Mouse (Mus musculus) cerebellum, adult 18-20 months (tissue): ENCODE data around the gene Cpeb2.

Experiments used
- DNase-seq, 2 experiments: peaks; one replicate each; pipeline ENCODE4 v3.0.0; 2021

Gene Cpeb2

DNA sequence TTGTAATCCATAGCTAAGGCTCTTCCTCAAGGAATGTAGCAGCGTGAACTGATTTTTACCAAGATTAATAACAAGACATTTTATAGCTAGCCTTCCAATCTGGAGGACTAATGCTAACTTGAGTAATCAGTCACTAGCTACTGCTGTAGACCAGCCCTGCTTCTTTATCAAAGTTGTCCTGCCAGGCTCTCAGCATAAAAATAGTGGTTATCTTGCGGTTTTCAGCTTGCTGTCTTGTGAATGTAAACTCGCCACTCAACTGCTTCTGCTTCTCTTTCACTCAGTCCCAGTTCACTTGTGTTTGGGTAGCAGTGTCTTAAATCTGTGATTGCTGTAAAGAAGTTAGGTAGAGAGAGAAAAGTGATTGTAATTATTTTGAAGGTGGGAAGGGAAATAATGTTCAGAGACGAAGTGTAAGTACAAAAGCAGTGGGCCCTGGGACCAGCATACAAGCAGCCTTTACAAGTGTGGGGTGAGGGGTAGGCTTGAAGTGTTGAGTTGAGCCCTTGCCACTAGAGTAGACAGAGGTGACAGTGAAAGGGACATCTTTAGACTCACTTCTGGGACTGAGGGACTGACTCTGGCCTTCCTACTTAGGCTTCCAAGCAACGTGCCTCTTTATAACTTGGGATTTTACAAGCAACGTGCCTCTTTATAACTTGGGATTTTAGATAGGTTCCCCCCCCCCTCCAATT, 6.3 kb downstream of the Cpeb2 start:
- DNase-seq = no peak

DNA sequence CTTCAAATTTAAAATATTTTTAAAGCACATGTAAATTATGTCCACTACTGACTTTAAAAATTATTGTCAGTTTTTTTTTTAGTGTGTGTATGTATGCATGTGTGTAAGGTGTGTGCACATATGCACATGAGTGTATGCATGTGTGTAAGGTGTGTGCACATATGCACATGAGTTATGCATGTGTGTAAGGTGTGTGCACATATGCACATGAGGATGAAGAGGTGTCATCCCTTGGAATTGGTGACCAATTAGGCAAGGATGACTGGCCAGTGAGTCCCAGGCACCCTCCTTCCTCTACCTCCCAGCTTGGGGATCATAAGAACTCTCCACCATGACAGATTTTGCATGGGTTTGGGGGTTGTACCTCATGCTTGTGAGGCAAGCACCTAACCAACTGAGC, 7.8 kb downstream of the Cpeb2 start:
- no peak for DNase-seq

GRCm38 (mm10) chr5:43246236-43246635, 13.3 kb downstream of the Cpeb2 start:
- no peak for DNase-seq

DNA sequence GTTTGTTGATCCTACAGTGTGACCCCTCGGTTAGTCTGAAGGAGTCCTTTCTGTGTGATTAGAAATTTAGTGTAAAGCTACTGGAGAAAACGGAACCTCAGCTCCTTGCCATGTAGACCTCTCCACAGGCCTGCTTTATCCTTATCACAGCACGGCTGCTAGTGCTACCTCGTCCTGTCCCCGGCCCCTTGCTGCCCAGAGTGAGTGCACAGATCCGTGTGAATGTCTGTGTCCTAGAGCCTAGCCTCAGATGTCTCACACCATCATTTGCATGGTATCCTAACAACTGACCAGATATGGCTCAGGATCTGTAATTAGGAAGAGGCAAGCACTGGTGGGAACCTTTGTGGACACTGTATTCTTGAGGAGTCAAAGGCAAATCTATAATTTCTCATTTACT, 14.0 kb downstream of the Cpeb2 start:
- DNase-seq = no peak

- DNase-seq = peak in 1 of 2 experiments; percentile 22
Measured at GRCm38 (mm10) chr5:43248001-43248430, 15.0 kb downstream of the Cpeb2 start.

DNA sequence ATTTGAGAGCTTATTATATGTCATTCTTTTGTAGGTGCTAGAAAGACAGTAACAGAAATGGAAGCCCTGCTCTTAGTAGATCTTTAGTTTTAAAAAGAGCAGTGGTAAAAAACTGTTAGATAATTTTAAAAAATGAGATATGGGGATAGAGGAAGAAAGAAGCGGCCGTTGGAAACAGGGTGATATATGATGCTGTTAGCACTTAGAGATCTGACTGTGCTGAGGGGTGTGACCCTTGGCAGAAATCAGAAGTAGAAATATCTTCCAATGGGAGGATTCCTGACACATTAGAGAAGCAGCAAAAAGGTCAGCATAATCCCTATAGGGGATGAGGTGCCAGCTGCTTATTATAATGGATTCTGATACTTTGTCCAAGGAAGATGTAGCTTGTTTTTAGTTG, 24.5 kb downstream of the Cpeb2 start:
- no peak for DNase-seq

- peak; percentile 61 to 68 for DNase-seq
Measured at GRCm38 (mm10) chr5:43258472-43259142, 25.6 kb downstream of the Cpeb2 start.

DNA sequence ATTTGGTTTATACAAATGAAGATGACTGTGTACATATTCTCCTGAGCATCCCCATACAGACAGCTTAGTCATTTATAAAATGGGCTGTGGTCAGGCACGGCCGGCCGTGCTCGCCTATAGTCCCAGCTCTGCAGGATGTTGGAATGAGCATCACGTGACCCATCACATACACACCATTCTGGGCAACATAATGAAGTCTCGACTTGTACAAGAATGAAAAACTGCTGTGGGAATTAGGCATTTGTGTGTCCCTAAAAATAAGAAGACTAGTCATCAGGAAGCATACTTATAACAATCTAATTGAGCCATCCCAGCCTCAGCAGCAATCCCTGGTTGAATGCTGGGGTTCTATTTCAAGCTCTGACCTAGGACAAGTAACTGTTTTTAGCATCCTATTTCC, 28.8 kb downstream of the Cpeb2 start:
- no peak for DNase-seq

DNA sequence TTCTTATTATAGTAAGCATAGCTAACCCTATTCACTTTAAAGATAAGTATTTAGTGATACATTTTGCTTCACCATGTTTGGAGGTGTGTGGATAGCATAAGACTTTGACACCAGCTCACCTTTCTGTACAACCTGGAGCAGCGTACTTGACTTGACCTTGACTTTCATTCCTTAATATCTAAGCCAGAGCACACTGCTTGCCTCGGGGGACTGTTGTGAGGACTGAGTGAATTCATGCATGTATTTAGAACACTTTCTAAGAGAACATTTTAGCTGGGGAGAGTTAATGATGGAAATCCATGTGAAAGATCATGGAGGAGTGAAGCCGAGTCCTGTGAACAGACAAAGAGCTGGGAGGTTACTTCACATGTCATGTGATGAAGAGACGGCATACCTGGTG, 31.0 kb downstream of the Cpeb2 start:
- DNase-seq = no peak

DNA sequence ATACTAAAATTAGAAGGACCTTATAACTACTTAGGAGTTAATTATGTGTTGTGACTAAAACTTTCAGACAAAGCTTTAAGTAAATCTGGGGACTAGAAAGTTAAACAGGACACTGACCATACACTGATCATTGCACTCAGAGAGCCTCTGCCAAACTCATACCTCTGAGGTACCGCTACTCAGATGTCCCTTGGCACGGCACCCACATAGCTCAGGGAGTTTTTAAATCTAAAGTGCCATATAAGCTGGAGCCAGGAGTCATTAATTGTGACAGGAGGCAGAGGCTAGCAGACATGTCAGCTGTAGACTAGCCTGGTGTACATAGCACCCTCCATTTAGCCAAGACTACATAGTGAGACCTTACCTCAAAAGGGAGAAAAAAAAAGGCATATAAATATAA, 31.7 kb downstream of the Cpeb2 start:
- DNase-seq = peak; percentile 51 to 60

- DNase-seq = no peak
Measured at GRCm38 (mm10) chr5:43277982-43278381, 45.0 kb downstream of the Cpeb2 start.

DNA sequence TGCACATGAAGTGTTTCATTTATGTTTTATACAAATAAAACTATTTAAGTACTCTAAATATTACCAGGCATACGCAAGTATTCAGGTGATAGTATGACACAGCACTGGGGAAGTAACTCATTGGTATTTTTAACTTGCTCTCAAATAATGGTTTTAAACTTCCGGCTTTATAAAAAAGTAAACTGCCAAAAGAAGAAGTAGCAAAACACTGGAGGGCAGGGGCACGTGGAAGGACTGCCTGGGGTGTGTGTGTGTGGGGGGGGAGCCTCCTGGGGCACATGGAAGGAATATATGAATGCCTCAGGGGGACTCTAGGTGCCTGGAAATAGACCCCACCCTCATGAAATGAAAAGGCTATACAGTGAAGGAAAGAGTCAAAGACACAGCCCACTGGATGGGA, 46.8 kb downstream of the Cpeb2 start:
- no peak for DNase-seq

- DNase-seq = no peak
Measured at GRCm38 (mm10) chr5:43285756-43286155, 52.8 kb downstream of the Cpeb2 start.

DNA sequence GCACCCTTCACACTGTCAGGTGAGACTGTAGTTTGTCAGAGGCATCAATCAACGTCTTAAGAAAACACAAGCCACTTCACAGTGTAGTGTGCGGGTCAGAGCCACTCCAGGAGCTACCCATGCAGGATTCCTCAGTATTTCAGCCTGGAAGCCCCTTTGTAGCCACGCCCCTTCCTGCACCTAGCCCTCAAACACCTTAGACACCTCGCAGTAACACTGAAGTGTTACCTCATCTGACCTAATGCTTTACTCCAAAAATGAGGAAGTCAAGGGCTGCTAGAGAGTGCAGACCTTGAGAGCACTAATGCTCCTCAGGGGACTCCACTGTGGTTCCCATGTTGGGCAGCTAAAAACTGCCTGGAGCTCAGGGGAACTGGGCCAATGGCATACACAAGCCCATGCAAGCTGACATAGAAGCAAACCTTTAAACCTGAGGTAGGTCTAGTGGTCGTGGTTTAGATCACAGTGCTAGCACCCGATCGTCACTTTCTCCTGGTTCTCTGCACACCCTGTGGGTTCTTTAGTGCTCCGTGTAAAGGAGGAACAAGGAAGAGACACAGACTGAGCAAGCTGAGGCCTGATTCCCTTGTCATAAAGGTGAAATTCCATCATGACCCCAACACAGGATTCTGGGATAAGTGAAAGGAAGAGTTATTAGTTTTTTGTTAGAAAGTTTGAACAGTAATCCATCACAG, 56.9 kb downstream of the Cpeb2 start:
- no peak for DNase-seq

GRCm38 (mm10) chr5:43293136-43293535, 60.2 kb downstream of the Cpeb2 start:
- no peak for DNase-seq

DNA sequence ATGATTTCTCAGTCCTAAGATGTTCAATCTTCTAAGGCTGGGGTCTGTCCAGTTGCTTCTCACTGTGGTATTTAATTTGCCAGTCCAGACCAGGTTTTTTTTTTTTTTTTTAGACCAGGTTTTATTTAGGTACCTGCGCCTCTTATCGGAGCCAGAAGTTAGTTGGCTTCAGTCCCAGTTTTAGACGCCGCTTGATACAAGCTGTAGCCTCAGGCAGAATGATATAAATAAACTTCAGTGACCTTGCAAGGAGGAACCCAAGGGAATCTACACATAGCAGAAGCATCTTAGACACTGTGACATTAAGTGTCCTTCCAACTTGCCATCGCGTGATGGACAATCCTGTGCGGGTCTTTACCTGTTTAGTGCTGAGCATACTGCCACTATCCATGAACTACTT, 64.5 kb downstream of the Cpeb2 start:
- peak in 1 of 2 experiments; percentile 28 for DNase-seq

DNA sequence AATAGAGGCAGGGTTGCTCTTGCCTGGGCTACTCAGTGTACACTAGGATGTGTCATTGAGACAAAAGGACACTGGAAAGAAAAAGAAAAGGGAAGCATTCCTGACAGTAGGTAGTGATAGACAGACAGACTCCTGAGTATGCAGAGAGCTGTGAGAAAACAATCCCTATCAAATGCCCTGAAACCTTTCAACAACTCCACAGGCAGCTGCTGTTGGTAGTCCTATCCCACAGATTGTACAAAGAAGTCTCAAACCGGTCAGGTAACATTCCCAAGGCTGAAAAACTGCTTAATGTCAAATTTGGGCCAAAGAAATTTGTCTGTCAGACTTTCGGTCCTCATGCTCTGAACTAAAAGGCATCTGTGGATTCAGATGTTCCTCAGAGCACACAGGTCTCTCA, 66.0 kb downstream of the Cpeb2 start:
- DNase-seq = no peak

- no peak for DNase-seq
Measured at GRCm38 (mm10) chr5:43300076-43300475, 67.1 kb downstream of the Cpeb2 start.

- DNase-seq = no peak
Measured at GRCm38 (mm10) chr5:43300979-43301378, 68.0 kb downstream of the Cpeb2 start.

DNA sequence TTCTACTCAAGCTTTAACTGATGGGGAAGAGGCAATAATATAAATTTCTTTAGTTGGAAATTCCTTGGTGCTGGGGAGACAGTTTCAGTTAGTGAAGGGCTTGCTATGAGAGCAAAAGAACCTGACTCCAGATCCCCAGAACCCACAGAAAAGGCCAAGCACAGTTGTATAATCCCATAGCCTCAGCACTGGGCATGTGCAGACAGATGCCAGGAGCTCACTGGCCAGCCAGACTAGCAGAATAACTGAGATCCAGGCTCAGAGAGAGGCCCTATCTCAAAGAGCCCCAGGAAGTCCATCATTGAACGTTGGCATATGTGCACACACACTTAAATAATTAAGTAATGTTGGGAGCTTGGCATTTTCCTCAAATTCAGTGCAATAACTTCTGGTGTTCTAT, 70.5 kb downstream of the Cpeb2 start:
- peak in 1 of 2 experiments; percentile 18 for DNase-seq

DNA sequence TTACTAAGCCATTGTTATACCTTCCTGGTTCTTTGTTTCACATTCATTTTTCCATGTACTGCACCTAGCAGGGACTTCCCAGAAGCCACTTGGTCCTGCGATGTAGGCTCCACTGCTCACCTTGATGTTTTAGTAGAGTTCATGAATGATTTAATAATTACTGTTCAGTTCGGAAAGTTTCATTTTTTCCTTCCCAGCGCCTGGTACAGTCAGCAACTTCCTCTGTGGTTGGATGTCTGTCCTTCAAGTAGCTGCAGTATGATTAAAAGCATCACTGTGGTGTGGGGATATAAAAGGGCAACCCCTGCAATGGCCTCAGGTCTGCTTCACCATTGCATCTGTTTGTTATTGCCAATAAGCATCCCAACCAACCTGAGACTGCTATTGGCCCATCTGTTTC, 72.5 kb downstream of the Cpeb2 start:
- no peak for DNase-seq

DNA sequence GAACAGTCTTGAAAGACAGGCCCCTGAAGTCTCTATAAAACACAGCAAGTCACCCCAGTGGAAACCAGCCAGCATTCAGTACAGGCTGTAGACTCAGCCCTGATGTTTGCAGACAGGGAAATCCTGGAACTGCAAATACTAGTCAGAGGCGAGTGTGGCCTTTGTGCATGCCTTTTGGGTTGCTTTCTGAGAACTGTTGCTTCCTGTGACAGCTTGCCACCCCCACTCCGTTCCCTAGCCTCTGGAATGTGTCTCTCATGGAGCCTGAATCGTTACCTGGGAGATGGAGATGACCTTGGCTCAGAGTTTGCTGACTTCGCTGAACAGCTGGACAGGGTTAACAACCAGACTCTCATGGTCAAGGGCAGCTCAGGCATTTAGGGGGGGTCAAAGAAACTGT, 77.0 kb downstream of the Cpeb2 start:
- DNase-seq = no peak

- DNase-seq = no peak
Measured at GRCm38 (mm10) chr5:43324311-43324862, 91.4 kb downstream of the Cpeb2 start.

DNA sequence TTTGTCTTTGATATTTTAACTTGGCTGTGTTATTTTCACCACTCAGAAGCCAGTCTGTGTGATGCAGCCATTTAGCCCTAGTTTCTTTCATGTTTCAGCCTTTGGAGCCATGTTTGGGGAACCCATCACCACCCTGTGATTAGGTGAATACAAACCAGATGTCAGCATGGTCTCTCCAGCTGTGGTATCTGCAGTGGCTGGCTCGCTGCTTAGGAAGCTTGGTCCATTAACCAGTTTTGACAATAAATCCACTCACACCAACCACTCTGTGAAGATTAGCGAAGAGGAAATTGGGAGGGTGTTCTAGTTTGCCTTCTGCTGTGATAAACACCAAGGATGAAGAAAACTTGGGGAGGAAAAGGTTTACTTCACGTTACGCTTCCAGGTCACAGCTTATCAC, 92.6 kb downstream of the Cpeb2 start:
- no peak for DNase-seq
